Mouse (Mus musculus) spleen, adult 2 months (tissue): ENCODE data around the gene Ano10.

Source experiments
- CTCF ChIP-seq: fragments of 200-500 bp; IDR thresholded peaks from 2 replicates; pipeline ENCODE4 v1.5.1; 2011; ENCODE audit warnings: mild to moderate bottlenecking, inconsistent platforms; ENCODE audit not compliant: insufficient read depth, insufficient read length, insufficient replicate concordance; ENCODE audit errors: extremely low read depth
- POLR2A ChIP-seq: fragments of 200-500 bp; IDR thresholded peaks from 2 replicates; pipeline ENCODE4 v1.6.1; 2011; ENCODE audit warnings: low read depth, low read length, inconsistent platforms

- TF ChIP-seq POLR2A (no peak), CTCF (no peak)
Measured at GRCm38 (mm10) chr9:122287526-122287925, 6.7 kb downstream of the Ano10 start.
